Mouse (Mus musculus) ES-Bruce4 (cell line): ENCODE measurements at regions not wholly inside any gene's neighbourhood (a gene's known extent, or its start where the extent isn't known, plus 50 kb on each side); places are given as distances from the start of the nearest gene placed in this dataset.

Source experiments
- H3K27ac ChIP-seq: 2 replicates; pipeline ENCODE4 v1.5.1; 2012; ENCODE audit warnings: low read length, inconsistent platforms; ENCODE audit not compliant: insufficient read depth
- H3K27me3 ChIP-seq: 2 replicates; pipeline ENCODE4 v1.6.1; 2012; ENCODE audit warnings: mild to moderate bottlenecking, low read length, inconsistent platforms; ENCODE audit not compliant: control insufficient read depth, poor library complexity, insufficient read depth, severe bottlenecking
- H3K36me3 ChIP-seq: 2 replicates; pipeline ENCODE4 v1.6.1; 2012; ENCODE audit warnings: inconsistent platforms, mild to moderate bottlenecking, low read length, moderate library complexity; ENCODE audit not compliant: control insufficient read depth, poor library complexity, insufficient read depth, severe bottlenecking
- H3K4me1 ChIP-seq: one replicate; pipeline ENCODE4 v1.8.1; 2011; ENCODE audit warnings: low read length; ENCODE audit not compliant: control insufficient read depth, insufficient read depth
- H3K4me3 ChIP-seq: 2 replicates; pipeline ENCODE4 v1.5.1; 2011; ENCODE audit warnings: low read depth, mild to moderate bottlenecking, low read length
- H3K9ac ChIP-seq: 2 replicates; pipeline ENCODE4 v1.6.1; 2012; ENCODE audit warnings: low read depth, mild to moderate bottlenecking, inconsistent platforms; ENCODE audit not compliant: poor library complexity, severe bottlenecking
- H3K9me3 ChIP-seq: replicated peaks from 2 replicates; pipeline ENCODE4 v1.6.1; 2012; ENCODE audit warnings: mild to moderate bottlenecking, low read length, inconsistent platforms; ENCODE audit not compliant: control insufficient read depth, poor library complexity, insufficient read depth, severe bottlenecking
- CTCF ChIP-seq: IDR thresholded peaks from one replicate; pipeline ENCODE4 v1.8.1; 2011; ENCODE audit warnings: low read depth, low read length
- EP300 ChIP-seq: IDR thresholded peaks from 2 replicates; pipeline ENCODE4 v1.6.1; 2011; ENCODE audit warnings: low read depth, low read length; ENCODE audit not compliant: insufficient read depth
- POLR2A ChIP-seq: IDR thresholded peaks from one replicate; pipeline ENCODE4 v1.8.1; 2011; ENCODE audit warnings: low read length; ENCODE audit not compliant: insufficient read depth

DNA sequence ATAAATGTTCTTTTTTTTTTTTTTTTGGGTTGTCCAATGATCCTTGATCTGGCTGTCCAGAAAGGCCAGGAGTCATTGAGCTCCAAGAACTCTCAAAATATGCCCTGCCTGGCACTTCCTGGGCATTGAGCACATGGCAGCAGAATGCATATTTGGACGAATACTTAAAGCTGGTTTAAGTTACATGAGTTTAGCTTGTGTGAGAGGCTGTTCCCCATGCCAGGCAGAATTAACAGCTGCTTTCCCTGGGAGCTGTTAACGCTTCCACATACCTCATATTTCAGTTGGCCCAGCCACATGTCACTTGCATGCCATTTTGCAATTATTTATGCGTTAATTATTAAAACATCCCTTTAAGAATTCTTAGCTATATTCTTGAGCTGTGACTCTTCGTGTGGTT lies 56.6 kb upstream of the Ankfn1 start:
- H3K27ac ChIP-seq, result no peak overlapping the region
- TF ChIP-seq CTCF, result no peak
- no peak for TF ChIP-seq EP300
- TF ChIP-seq POLR2A, result no peak
- H3K4me3 ChIP-seq, result no peak overlapping the region
- no peaks in the 10 kb centered on the region for H3K4me1 ChIP-seq
- no peaks in the 10 kb centered on the region for H3K36me3 ChIP-seq
- no peaks in the 10 kb centered on the region for H3K9me3 ChIP-seq
- no peak overlapping the region for H3K9ac ChIP-seq
- H3K27me3 ChIP-seq, result no peaks in the 10 kb centered on the region

DNA sequence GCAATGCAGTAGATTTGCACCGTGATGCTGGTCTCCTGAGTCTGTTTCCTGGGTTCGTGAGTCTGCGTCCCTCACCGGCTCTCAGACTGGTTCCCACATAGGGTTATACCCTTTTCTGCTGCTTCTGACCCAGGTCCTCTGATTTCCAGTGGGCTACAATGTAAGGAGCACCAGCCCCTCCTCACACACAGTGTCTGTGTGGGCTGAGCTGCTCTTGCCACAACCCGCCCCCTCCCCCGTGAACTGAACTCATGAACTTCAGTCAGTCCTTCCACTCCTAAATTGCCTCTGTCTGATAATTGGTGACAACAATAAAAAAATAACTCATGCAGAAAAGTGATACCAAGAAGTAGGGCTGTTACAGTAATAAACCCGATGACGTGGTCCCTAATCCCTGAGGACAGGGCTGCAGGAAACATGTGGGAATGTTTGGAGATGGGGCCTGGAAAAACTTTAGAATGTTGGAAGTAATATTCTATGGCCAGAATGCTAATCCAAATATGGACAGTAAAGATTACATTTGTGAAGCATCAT lies 54.2 kb upstream of the Ankfn1 start:
- H3K36me3 ChIP-seq, result no peaks in the 10 kb centered on the region
- H3K9me3 ChIP-seq, result no peaks in the 10 kb centered on the region
- H3K4me3 ChIP-seq, result no peak overlapping the region
- H3K27me3 ChIP-seq, result no peaks in the 10 kb centered on the region
- no peak overlapping the region for H3K9ac ChIP-seq
- H3K27ac ChIP-seq, result no peak overlapping the region
- TF ChIP-seq EP300, result no peak
- TF ChIP-seq CTCF, result no peak
- no peak for TF ChIP-seq POLR2A
- H3K4me1 ChIP-seq, result no peaks in the 10 kb centered on the region
